Mouse (Mus musculus): ENCODE data around the gene Slc6a8. TPM values are rescaled to one million over a fixed set of nuclear protein-coding genes. Genes with fewer than 3 reads are reported as not detected.

Slc6a8 gene
- 100 to 1,000 TPM; 105 to 106 TPM for total RNA-seq (2021)
- long read RNA-seq, experiment 1, transcript Slc6a8-203 (13 exons, 3,314 nt), result major isoform, 5 of 26 reads
- long read RNA-seq, experiment 1, partial matches to known transcripts, result 4 of 26 reads
- long read RNA-seq, experiment 1, other reads (novel, unspliced or antisense), result 17 of 26 reads
- long read RNA-seq, experiment 2, transcript Slc6a8-203 (13 exons, 3,314 nt), result major isoform, 6 of 26 reads
- long read RNA-seq, experiment 2, partial matches to known transcripts, result 2 of 26 reads
- long read RNA-seq, experiment 2, other reads (novel, unspliced or antisense), result 18 of 26 reads

DNA sequence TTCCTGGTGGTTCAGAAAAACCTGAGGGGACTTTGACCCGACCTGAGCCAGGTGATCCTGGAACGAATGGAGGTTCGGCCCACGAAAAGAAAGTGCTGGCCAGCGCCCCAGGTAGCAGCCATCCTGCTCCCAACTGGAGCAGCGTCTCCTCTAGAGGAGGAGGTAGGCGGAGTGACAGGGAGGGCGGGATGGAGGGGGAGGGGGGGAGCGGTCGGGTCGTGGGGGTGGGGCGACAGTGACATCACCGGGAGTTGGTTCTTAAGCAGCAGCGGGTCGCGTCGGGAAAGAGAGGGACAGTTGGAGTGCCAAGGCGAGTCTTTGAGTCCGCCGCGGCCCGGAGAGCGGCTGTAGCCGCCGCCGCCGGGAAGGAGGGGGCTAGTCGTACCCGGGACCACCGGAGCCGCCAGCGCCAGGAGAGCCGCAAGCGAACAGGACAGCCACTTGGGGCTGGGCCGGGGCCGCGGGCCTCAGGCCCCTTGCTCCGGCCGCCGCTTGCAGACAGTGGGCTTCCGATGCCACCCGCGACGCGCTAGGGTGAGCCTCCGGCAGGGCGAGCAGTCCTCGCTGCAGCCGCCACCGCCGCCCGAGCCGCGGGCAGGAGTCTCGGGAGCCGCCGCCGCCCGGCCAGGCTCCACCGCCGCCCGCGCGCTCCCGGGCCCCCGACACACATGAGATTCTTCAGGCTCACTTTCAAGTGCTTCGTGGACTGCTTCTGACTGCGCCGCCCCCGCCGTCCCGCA, at the start of gene Slc6a8:
Gene Slc6a8 (plus strand): TSS at position 272 of the 740 bp plus-strand sequence.
- intact Hi-C loops (cut with DNase I), result no loop called here
- DNase-seq, result peak; percentile 57 to 75

DNA sequence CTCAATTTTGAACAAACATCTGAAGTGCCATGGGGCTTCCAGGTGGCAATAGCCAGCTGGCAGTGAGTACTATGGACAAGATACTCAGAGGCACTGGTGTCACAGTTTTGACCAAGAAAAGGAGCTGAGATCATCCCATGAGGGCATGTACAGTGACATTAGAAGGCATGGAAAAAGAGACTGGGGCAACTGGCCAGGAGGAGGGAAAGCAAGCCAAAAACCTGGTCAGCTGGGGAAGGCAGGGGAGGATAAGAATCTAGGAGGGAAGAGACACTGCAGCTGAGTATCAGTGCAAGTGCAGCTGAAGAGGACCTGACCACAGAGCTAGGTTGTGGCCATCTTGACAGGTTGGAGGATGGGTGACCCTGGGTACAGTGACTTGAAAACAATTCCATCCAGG, 46.0 kb upstream of the Slc6a8 start:
- intact Hi-C loops (cut with DNase I), result no loop called here
- DNase-seq, result no peak

- DNase-seq, result no peak
- intact Hi-C loops (cut with DNase I), result no loop called here
These were observed 37.5 kb upstream of the Slc6a8 start for GRCm38 (mm10) chrX:73635425-73635824.

DNA sequence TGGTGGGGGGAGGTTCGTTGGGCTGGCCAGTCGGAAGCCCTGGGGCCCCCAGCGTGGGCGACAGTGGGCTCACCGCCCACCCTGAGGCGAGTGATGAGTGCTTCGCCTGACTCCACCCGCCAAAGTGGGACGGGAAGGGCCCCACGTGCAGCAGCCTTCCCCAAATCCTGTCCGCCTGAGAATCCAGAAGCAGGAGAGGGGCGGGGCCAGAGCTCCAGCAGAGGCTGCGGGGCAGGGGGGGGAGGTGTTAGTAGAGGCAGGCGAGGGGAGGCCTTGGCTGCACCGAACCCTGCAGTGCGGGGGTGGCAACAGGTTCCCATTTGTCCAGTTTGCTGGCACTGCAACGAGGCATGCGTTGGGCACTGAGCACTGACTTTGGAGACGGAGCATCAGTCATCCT, 35.5 kb upstream of the Slc6a8 start:
- intact Hi-C loops (cut with DNase I), result no loop called here
- DNase-seq, result no peak

DNA sequence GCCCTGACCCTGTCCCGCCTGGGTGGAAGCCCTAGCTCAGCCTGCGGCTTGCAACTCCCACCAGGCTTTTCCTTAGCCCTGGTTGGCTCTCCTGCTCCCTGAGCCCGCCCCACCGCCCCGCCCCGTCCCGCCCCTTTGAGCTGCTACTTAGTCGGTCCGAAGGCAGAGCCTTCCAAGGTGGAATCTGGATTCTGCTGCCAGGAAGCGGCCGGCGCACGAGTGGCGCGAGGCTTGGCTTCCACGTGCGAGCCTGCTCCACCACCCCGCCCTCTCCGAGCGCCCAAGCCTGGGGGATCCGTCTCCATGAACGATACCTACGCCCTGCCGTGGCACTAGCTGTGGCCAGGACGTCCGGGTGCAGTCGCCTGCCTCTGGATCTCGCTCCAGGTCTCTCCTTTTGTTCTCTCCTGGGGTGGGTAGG, 33.7 kb upstream of the Slc6a8 start, which contains the start of gene Dusp9:
Gene Dusp9 (plus strand): TSS at position 165 of the 421 bp plus-strand sequence.
- intact Hi-C loops (cut with DNase I), result no loop called here
- DNase-seq, result no peak

GRCm38 (mm10) chrX:73639901-73640469, 33.0 kb upstream of the Slc6a8 start:
- no peak for DNase-seq
- intact Hi-C loops (cut with DNase I), result no loop called here

DNA sequence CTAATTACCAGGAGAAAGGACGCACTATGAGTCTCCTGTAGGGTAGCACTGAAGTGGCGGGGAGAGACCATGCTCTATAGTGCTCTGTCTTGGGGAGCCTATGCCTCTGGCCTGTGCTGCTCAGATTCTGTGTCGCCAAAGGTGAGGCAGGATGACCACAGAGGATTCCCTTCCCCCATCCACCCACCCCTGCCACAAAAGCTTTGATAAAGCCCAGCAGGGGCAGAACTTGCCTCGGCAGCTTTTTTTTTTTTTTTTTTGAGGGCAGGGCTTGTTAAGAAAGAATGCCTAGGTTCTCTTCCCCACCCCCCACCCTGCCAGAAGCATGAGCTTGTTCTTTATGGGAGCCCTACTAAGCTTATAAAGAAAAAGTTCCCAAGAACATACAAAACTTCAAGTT, 27.8 kb upstream of the Slc6a8 start:
- intact Hi-C loops (cut with DNase I), result no loop called here
- DNase-seq, result no peak

DNA sequence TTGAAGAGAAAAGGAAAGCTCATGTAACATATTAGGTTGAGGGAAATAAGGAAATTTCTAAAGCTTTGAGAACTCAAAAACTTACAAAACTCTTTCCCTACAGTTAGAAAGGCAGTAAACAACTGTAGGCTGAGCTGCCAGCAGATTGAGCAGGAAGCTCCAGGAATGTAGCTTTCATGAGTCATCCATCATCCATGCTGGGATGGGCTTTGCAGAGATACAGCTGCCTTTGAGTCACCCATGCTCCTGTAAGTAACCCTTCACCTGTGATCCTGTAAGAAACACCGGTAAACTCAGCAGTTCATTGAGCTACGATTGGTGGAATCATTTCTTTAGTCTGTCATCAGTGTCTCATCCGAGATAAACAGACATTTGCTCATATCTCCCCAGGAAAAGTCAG, 22.1 kb upstream of the Slc6a8 start:
- DNase-seq, result no peak
- intact Hi-C loops (cut with DNase I), result loop anchor here (5.0 to 10.0 kb wide), 3 partner anchors 59 to 596 kb away; partner anchors contain the start of gene Haus7

- intact Hi-C loops (cut with DNase I), result loop anchor here (2.0 to 10.0 kb wide), 4 partner anchors 61 to 599 kb away; partner anchors contain the start of gene Haus7
- no peak for DNase-seq
These were observed 19.6 kb upstream of the Slc6a8 start for GRCm38 (mm10) chrX:73653392-73653791.

DNA sequence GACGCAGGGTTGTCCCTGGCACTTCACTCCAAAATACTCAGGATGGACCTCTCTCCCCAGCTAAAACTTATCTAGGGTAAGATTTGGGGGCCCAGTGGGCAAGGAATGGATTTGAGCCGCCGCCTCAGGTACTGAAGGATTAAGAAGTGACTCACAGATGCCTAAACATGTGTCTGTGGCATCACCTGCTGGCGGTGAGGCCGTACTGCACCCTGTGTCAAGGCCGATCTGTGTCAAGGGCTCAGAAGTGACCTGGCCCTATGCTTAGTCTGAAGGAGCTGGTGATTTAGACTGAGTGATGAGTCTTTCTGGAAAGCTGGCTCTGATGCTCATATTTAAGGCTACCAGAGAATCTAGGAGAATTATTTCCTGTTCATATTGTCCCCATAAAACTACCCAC, 18.8 kb upstream of the Slc6a8 start:
- peak; percentile 31 to 64 for DNase-seq
- intact Hi-C loops (cut with DNase I), result loop anchor here (5.0 to 10.0 kb wide), 3 partner anchors 62 to 599 kb away; partner anchors contain the start of gene Haus7

DNA sequence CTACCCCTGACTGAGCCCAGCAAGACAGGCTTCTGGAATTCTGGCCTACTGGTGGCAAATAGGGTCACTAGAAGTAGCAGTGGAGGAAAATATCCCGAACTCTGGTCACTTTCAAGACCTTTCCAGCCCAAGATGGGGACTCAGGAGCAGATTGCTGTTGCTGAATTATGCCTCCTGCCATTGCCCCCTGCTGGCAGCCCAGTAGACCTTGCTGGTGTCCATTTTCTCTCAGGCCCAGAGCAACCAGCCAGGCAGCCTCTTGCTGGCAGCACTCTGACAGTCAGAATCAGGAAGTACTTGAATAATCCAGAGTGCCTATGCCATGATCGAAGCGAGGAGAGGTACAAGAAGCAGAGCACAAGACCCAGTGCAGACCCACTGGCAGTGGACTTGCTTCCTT, 17.4 kb upstream of the Slc6a8 start:
- intact Hi-C loops (cut with DNase I), result loop anchor here (10.0 kb wide), 2 partner anchors 201 to 601 kb away; partner anchors contain the start of gene Haus7
- DNase-seq, result no peak

DNA sequence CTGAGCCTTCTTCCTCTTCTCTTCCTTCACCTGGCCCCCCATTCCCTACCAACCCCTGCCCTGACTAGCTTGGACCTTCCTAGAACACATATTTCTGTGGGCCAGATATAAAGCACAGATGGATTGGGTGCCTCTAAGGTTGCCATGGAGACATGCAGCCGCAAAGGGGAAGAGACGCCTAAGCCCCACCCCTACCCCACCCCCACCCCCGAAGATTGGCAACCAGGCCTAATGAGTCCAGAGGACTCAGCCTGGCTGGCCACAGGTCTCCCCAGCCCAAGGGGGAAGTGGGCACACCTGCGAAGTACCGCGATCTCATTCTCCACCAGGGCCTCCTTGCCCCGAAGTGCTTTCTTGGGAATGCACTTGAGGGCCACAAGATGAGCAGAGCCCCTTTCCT, 14.6 kb upstream of the Slc6a8 start:
- intact Hi-C loops (cut with DNase I), result loop anchor here (10.0 kb wide), 2 partner anchors 204 to 604 kb away; partner anchors contain the start of gene Haus7

DNA sequence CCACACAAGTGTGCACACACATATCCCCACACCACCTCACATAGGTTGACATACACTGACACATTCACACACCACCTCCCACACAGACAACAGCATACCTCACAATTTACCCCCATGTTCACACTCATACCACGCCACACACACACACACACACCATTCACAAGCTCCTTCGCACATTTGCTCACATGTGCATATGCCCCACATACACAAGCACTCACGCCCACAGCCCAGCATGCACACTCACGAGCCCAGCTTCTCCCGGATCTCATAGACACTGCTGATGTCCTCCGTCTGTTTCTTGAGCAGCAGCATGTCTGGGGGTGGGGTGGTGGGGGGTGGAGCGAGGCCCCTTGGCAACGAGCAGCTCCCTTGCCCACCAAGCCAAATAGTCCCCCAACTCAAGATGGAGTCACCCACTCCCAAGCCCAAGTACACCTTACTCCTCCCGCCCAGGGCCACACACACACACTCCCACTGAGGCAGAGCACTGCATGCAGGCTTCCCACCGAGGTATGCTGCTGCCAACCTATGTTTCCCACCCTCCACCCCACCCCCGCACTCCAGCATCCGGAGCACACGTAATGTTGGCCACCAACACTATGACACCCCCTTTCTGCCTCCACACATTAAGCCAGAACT, 13.9 kb upstream of the Slc6a8 start:
- intact Hi-C loops (cut with DNase I), result loop anchor here (10.0 kb wide), 2 partner anchors 204 to 604 kb away; partner anchors contain the start of gene Haus7
- no peak for DNase-seq

More for the DNA sequence above, 14.6 kb upstream of the Slc6a8 start:
- DNase-seq, result no peak

- intact Hi-C loops (cut with DNase I), result loop anchor here (10.0 kb wide), 2 partner anchors 205 to 605 kb away; partner anchors contain the start of gene Haus7
- DNase-seq, result no peak
These were observed 13.2 kb upstream of the Slc6a8 start, which contains the start of gene Pnck for GRCm38 (mm10) chrX:73659575-73660283. Gene Pnck (minus strand): TSS chrX:73660117.

- intact Hi-C loops (cut with DNase I), result no loop called here
- DNase-seq, result no peak
These were observed 12.7 kb upstream of the Slc6a8 start for GRCm38 (mm10) chrX:73660284-73660665.

- DNase-seq, result no peak
- intact Hi-C loops (cut with DNase I), result no loop called here
These were observed 9.8 kb upstream of the Slc6a8 start for GRCm38 (mm10) chrX:73663143-73663542.

GRCm38 (mm10) chrX:73672031-73672431, 919 bp upstream of the Slc6a8 start:
- intact Hi-C loops (cut with DNase I), result no loop called here
- no peak for DNase-seq

DNA sequence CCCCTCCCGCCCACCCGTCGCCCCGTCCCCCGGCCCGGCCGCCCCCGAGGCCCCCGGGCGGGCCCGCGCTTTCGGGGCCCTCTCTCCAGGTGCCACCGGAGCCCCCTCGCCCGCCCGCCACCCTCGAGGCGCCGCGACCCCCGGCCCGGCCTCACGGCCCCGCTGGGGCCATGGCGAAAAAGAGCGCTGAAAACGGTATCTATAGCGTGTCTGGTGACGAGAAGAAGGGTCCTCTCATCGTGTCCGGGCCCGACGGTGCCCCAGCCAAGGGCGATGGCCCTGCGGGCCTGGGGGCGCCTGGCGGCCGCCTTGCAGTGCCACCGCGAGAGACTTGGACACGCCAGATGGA, 643 bp downstream of the Slc6a8 start:
- intact Hi-C loops (cut with DNase I), result no loop called here
- DNase-seq, result no peak

DNA sequence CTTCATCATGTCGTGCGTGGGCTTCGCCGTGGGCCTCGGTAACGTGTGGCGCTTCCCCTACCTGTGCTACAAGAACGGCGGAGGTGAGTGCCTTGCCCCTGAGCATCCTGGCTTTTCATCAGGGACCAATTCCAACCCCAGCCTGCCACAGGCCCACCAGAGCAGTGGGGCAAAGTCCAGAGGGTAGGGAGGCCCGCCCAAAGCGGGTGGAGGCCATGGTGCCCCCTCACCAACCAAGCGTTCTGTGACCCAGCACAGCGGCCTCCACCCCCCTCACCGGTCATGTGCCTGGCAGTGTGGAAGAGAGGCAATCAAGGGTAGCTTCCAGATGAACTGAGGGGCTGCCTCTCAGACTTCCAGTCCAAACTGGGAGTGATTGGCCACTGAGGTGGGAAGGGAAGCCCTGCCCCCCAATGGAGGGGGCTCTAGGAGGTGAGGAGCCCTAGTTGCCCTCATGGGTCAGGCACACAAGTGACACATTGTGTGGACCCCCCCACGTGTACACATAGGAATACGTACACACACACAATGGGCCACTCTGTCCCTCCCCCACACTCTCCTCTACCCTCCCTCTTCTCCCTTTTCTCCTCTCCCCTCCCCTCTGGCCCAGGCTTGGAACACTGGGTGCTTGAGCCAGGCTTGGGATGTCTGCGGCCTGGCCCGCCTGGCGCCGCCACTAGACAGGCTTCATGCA, 1.2 kb downstream of the Slc6a8 start:
- intact Hi-C loops (cut with DNase I), result loop anchor here (2.0 kb wide), 1 partner anchor 17 kb away; no protein-coding TSS in a partner anchor
- peak in 1 of 2 experiments; percentile 26 for DNase-seq
